Mouse (Mus musculus) myocyte (in vitro differentiated cells): ENCODE measurements around the gene Fto.

Source experiments
- CEBPB ChIP-seq: IDR thresholded peaks from 2 replicates; pipeline ENCODE4 v1.6.1; 2011; ENCODE audit warnings: mild to moderate bottlenecking, moderate library complexity; ENCODE audit not compliant: poor library complexity, insufficient read depth, severe bottlenecking
- POLR2A ChIP-seq: IDR thresholded peaks from one replicate; pipeline ENCODE4 v1.6.1; 2011; ENCODE audit warnings: low read depth, mild to moderate bottlenecking, control low read depth, moderate library complexity; ENCODE audit not compliant: insufficient read length

DNA sequence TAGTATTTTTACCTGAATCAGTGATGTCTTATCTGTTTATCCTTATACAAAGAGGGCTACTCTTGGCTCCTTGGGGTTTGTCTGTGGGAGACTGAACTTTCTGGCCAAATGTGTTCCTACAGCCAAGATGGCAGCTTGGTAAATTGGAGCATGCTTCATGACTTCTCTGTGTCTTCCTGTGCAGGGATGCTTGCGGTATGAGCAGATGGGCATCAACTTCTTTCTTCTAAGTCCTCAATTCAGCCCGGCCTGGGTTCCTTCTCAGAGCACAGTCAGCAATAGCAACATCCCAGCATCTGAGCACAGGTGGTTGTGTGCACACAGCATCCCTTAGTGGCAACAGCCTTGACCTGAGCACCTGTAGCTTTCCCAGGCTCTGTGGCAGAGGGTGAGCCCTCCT, 141.6 kb downstream of the Fto start:
- TF ChIP-seq CEBPB (no peak), POLR2A (no peak)
